Mouse (Mus musculus): Measurements from ENCODE around the gene Scrn1. TPM values are rescaled to one million over a fixed set of nuclear protein-coding genes. Genes with fewer than 3 reads are reported as not detected.

Gene Scrn1
- polyA plus RNA-seq, 1 experiment, result 1.1 TPM

DNA sequence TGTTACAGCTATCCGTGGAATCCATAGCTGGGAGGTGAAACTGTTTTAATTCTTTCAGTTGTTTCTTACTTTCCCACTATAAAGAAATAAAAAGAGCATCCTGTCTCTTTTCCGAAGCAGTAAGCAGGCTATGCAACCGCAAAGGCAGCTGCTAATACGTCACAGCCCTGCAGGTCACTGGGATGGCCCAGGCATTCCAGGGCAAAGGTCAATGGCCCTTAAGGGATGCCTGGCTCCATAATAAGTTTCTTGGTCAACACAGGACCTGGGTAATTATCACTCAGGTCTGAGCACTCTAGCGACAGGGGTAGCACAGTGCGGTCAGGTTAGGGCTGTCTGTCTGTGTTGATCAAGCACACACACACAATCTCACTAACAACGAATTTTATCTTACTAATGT is 75.2 kb downstream of the Scrn1 start:
- WGBS, result 40% methylated on average over 7 of the region's 7 CpGs
- DNase-seq (ENCODE audit: low read depth, low spot score), result no peak

DNA sequence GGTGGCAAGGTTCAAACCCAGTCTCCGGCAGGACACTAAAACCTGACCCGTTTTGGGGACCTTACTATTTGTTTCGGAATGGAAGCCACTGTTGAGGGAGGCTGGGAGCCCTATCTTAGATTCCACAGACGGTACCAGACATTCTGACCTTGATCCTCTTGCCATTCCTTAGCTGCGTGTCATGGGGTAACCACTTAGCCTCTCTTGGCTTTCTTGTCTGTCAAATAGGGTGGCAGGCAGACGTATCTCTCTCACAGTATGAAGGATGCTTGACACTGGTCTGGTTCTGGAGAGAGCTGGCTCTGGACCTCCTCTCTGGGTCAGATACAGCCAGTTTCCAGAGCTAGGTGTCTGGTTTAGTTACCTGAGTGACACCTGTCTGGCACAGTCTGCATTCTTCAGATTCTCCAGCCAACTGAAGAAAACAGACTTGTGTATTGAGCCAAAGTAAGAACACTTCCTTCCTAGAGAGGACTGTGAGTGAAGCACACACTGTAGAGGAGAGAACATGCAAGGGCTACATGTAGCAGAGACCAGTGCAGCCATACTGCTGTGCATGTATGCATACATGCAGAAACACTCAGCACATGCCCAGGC is 80.2 kb downstream of the Scrn1 start:
- no peak for DNase-seq (ENCODE audit: low read depth, low spot score)

DNA sequence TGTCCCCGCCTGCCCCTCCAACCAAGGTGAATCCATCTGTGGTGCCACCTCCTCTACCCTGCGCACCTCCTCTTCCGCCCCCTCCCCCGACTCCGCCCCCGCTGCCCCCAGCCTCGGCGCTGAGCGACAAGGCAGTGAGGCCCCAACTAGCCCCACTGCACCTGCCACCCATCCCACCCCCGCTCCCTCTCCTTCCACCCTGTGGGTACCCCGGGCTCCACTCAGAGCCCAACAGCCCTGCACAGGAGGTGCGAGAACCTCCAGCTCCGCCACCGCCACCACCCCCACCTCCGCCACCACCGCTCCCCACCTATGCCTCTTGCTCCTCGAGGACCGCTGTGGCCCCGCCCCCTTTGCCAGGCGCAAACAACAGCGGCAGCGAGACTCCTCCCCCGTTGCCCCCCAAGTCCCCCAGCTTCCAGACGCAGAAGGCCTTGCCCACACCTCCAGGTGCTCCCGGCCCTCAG is 80.8 kb downstream of the Scrn1 start:
- 38% methylated on average over 24 of the region's 25 CpGs for WGBS
- DNase-seq (ENCODE audit: low read depth, low spot score), result no peak

More for the DNA sequence above, 80.2 kb downstream of the Scrn1 start:
- WGBS, result 59% methylated on average over 6 of the region's 6 CpGs

DNA sequence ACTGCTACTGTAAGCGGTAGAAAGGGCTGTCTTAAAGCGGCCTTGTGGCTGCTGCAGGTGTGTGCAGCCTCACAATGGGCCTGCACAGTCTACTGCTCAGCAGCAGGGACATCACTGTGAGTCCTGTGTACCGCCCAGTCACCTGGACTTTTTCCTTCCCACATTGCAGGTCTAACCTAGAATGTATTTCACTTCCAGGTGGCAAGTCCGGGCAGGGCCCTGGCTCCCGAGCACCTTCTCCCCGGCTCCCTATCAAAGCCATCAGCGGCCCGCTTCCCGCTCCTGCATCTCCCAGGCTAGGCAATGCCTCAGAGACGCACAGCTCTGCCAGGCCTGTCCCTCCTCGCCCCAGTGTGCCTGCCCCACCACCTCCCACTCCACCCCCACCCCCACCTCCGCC is 81.3 kb downstream of the Scrn1 start:
- no peak for DNase-seq (ENCODE audit: low read depth, low spot score)
- 76% methylated on average over 11 of the region's 12 CpGs for WGBS

DNA sequence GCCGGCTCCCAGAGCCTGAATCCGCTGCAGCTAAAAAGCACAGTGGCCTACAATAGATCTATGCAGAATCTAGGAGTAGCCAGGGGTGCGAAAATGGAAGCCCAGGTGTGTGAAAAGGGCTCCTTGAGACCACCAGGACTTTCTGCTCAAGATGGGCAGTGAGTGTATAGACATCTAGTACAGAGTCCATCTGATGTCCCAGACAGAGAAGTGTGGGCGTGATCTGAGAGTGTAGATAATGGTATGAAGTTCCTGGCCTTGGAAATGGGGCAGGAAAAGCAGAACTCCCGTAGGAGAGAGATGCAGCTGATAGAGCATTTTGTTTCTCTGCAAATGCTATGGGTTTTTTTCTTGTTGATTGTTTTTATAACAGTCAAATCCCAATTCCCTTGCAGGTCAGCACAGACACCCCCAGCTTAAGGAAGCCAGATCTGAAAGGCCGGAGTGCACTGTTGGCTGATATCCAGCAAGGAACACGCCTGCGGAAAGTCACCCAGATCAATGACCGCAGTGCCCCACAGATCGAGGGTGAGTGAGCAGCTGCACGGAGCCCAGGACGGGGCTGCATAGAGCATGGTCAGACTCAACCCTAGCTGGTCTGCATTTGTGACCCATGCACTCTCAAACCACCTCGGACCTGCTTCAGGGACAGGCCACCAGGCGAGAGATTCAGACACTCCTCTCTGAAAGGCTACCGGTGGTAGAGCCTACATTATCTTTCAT is 84.7 kb downstream of the Scrn1 start:
- 49% methylated on average over 15 of the region's 15 CpGs for WGBS

DNA sequence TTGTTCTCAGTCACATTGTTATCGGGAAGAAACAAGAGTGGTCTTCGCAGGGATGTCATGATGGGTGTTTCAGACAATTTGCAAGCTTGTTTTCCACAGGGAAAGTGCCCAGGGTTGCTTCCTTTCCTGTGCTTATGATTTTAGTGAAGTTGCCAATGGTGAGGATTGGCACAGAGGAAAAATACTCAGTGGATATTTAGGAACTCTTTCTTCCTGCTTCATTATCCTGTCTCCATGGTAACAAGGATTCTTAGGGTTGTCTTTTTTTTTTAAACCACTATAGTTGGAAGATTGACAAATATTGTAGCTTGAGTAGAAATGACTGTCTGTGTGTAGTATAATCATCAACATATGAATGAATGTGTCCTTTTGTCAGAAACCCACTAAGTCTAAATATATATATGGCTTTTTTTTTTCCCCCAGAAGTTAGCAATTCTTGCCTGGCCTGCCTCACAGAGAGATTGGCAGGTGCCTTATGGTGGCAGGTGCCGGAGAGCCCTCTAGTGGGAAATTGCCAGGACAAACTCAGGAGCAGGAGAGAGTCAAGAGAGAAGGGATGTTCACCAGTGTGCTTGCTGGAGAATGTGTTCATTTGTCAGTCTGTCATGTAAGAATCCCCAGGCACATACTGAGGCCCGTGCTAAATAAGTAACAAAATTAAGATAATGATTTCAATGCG is 87.5 kb downstream of the Scrn1 start:
- WGBS, result 74% methylated on average over 5 of the region's 5 CpGs
- no peak for DNase-seq (ENCODE audit: low read depth, low spot score)

More for the DNA sequence above, 84.7 kb downstream of the Scrn1 start:
- no peak for DNase-seq (ENCODE audit: low read depth, low spot score)

DNA sequence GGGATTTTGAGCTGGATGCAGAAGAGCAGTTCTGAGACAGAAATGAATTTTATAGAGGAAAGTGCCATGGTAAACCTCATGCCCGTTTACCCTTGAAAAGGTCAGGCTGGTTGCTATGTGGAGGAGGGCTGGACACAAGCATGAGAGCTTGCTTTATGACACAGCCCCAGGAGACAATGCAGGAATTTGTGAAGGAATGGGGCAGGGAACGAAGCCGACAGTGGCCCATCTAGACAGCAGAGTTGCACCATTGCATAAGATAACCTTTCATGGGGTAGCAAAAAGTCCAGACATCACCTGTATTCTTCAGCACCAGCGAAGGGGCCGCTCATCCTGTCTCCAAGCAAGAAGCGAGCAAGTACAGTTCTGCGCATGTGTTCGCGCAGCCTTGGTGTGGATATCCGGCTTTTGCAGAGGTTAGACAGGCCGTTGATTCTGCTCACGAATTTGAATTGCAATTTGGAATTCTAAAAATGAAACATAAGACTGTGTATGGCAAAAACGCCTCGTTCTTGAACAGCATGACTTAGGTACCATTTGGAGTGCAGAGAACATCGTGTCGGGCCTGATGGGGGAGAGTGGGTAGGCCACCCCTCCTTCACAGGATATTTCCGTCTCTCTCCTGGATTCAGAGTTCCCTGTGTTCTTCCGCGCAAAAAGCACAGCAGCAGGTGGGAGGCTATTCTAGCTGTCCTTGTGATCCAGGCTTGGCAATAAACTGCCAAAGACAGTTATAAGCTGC is 90.2 kb downstream of the Scrn1 start:
- no peak for DNase-seq (ENCODE audit: low read depth, low spot score)
- WGBS, result 84% methylated on average over 19 of the region's 19 CpGs

DNA sequence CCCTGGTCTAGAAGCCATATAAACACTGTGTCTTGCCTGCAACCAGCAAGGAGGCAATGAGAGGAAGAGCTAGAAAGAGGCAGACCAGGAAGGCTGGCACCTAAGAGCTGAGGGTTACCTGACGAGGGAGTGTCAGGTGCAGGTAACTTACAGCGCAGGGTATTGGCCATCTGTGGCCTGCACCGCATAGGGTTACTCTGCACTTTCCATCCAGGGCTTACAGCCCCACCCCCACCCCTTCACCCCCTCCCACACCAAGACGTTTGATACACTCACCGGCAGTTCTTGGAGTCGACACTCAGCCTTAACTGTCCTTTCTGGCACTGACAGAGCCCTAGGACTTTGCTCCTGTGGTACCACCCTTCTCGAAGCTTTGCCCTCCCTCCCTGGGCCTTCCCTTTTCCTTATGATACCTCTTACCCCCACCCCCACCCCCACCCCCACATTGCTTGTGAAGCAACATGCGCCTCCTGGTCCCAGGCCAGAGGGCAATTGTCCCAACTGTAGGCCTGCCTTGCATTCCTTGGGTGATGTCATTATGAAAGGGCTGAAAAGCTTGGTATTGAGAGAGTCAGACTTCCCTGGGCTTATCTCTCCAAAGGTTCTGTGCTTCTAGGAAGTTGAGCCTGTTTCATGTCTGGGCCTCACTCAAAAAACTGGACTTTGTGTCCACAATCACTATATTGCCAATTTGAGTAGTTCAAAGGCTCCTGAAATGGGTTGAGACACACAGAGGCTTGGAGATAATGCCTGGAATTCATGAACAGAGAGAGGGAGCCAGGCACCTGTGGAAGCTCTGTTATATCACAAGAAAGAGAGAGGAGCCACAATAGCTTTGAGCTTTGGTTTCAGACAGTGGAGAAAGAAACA is 93.2 kb downstream of the Scrn1 start:
- 36% methylated on average over 8 of the region's 8 CpGs for WGBS
- DNase-seq (ENCODE audit: low read depth, low spot score), result peak; percentile 46

DNA sequence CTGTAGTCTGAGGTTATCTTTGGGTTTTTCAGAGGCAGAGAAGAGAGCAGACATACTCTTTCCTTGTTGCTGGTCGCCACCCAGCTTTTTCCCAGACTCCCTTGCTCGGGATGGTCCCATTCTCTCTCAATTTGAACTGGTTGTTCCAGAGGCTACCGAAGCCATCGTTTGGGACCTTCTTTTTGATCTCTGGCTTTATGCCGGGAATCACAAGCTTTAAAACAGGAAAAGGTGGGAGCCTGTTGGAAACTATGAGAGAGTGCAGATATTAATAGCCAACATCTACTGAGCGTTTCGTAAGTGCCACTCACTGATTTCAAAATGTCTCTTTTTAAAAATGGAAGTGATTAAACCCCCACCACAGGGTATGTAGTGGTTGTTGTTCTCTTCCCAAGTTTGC is 94.4 kb downstream of the Scrn1 start:
- WGBS, result 80% methylated on average over 7 of the region's 7 CpGs
- DNase-seq (ENCODE audit: low read depth, low spot score), result no peak

DNA sequence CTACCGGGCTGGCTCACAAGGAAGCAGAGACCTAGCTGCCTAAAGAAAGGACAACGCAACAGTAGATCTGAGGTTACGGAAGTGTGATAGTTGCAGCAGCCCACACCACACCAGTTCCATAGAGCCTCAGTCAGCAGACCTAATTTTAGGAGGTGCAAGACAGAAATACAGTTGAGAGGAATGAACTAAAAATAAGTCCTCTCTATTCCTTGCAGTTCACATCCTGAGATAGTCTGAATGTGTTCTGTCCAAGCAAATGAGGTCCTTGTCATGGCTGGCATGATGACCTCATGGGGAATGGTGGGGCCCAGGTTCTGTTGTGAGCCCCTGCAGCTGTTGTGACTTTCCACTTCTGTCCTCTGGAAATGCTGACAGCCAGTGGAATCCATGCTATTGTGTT is 98.9 kb downstream of the Scrn1 start:
- 89% methylated on average over 3 of the region's 3 CpGs for WGBS
- DNase-seq (ENCODE audit: low read depth, low spot score), result no peak

DNA sequence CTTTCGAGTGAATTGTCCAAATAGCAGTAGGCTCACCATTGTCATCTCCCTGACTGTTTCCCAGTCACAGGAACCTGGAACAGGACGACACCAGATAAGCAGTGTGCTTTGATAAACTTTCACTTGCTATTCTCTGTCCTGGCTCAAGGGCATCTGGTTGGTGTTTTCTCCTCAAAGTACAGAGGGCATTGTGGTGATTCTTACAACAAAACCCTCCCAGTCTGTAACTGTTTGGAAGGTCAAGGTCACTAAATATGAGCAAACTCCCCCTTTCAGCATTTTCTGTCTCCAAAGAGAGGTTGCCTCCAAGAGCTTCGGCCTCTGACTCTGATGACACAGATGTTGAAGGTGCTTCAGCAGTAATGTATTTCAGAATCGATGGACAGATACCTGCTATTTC is 101.4 kb downstream of the Scrn1 start:
- WGBS, result 79% methylated on average over 4 of the region's 4 CpGs

DNA sequence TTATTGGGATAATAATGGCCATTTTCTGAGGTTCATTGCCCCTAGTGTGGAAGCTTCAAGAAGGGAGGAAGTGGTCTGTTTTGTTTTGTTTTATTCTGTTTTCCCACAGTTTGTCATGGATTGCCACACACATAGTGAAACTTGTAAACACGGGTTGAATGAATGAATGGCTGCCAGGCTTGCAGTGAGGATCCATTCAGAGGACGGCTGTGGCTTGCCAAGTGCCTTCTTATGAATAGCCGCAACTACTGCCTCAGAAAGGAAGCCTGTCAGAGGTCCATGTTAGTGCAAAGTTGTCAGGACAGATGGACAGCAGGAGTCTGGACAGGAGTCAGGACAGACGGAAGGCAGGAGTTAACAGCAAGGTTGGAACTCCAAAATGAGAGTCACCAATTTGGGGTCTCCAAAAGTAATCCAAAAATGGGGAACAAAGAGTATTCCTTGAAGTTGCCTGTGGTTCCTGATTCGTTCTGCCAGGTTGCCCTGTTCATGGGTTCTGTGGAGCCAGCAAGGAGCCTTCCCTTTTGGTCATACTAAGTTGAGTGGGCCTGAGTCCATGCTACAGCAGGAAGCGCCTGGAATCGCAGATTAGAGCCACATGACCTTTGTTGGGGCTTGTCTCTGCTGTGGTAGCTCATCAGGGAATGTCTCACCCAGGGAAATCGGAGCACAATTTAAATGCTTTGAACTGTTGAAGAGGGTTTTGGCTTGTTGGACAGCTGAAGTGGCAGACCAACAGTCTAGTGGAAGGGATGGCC is 102.4 kb downstream of the Scrn1 start:
- DNase-seq (ENCODE audit: low read depth, low spot score), result no peak
- whole genome bisulfite sequencing, result 68% methylated on average over 8 of the region's 8 CpGs

More for the DNA sequence above, 101.4 kb downstream of the Scrn1 start:
- DNase-seq (ENCODE audit: low read depth, low spot score), result no peak

DNA sequence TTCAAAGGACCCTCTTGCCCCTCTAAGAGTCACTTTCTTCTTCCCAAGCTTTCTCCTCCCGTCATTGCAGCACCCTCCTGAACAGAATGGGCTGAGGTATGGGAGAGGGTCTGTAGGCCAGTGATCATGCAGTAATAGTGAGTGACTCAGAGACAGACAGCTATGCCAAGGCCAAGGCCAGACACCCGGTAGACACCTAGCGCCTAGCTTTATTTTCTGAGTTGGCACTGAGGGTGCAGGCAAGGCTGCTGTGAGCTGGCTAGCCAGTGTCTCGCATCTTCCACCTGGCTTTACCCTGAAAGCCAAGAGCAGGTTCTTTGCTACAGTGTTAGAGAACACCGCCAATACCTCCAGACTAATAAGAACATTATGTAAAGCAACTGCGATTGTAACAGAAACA is 103.5 kb downstream of the Scrn1 start:
- WGBS, result 90% methylated on average over 6 of the region's 6 CpGs
- no peak for DNase-seq (ENCODE audit: low read depth, low spot score)

DNA sequence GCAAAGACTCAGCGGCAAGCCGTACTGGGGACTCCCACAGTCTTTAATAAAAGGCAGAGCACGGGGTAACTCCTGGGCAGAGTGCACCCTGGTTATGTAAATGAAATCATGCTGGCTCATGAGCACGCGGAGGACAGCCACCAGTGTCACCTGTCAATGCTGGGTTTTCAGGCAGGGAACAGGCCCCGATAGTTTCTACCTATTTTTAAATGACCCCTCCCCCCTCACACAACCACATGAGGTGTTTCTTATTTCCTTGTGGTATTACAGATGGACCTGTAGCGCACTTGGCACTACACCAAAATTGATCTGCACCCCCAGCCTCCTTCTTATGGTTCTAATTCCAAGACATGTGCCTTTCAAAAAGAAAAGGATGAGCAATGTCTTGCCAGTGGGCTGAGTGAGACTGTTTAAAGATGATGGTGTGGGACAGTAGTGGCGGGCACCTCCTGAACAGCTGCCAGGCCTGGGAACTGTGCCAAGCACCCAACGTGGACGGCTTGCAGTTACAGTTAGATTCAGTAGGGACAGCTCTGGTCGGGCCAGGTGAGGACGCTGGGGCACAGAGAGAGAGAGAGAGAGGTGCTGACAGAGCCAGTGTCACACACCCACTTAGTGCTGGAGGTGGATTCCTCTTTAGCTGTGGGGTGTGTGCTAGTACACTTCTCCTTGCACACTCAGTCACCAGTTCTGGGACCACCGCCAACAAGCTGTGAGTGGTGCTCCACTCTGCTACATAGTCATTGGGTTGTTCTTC is 105.2 kb downstream of the Scrn1 start:
- 40% methylated on average over 13 of the region's 13 CpGs for WGBS
- no peak for DNase-seq (ENCODE audit: low read depth, low spot score)

DNA sequence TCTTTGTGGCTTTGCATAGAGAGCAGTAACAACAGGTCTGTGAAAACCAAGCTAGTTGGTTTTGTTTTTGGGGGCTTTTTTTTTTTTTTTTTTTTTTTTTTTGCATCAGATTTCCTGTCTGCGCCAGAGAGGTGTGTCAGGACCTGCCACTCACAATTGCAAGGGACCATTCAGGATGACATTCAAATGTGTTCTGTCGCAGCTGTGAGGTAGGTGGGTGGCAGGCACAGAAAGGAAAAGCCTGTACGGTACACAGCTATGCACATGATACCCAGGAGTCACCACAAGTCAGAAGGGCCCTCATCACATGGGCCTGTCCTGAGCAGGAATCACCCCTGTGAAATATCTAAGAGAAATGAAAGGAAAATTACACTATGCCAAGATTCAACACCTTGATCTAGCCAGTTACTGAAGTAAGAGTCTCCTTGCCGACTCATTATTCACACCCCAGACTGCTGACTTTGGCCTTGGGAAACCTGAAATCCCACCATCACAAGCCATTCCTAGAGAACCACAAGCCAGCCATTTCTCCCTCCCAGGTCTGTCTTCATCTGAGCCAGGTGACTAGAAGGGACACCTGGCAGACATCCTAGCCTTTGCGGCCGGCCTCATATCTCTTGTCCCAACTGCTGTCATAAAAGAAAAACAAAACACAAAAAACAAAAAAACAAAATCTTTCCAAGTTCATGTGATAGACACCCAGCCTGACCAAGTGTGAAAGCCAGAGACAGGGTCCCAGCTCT is 105.9 kb downstream of the Scrn1 start:
- 74% methylated on average over 6 of the region's 6 CpGs for WGBS
- DNase-seq (ENCODE audit: low read depth, low spot score), result no peak

DNA sequence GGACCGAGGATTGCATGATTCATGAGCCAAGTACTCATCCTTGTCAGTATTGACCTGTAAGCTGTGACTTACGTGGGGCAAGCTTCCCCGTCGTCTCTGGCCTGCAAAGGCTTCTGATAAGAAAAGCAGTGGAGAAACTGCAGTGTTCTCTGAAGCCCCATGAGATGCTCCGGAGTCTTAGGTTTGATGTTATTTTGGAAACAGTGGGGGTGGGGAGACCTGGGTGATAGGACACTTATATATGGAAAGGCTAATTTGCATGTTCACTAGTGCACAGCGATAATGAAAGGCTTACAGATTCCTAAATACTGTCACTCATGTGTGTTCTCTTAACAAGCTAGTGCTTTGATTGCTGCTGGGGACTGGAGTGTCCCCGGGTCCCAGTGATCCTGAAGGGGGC is 106.6 kb downstream of the Scrn1 start:
- no peak for DNase-seq (ENCODE audit: low read depth, low spot score)
- 65% methylated on average over 7 of the region's 7 CpGs for WGBS
